Mouse (Mus musculus) testis, adult 2 months (tissue): ENCODE data around the gene Snai3.

Experiments used
- CTCF ChIP-seq: fragments of 200-500 bp; IDR thresholded peaks from 2 replicates; pipeline ENCODE4 v1.5.1; 2012; ENCODE audit warnings: low read depth, mild to moderate bottlenecking, inconsistent platforms, low read length, moderate library complexity; ENCODE audit not compliant: control insufficient read depth, insufficient read depth, insufficient replicate concordance
- POLR2A ChIP-seq: fragments of 200-500 bp; IDR thresholded peaks from 2 replicates; pipeline ENCODE4 v1.6.1; 2012; ENCODE audit warnings: low read depth, mild to moderate bottlenecking, inconsistent platforms, low read length, moderate library complexity; ENCODE audit not compliant: control insufficient read depth

- TF ChIP-seq CTCF (no peak), POLR2A (no peak)
Measured at GRCm38 (mm10) chr8:122464985-122465384, 4.5 kb upstream of the Snai3 start.
